Mouse (Mus musculus): ENCODE measurements around the gene Pycard. TPM values are rescaled to one million over a fixed set of nuclear protein-coding genes. Genes with fewer than 3 reads are reported as not detected.

Gene Pycard
- polyA plus RNA-seq, 1 experiment from 2014 or later = 5.9 TPM

GRCm38 (mm10) chr7:128000068-128000950 lies 6.6 kb upstream of the Pycard start:
- Histone ChIP-seq H3K4me2 (no peak overlapping the region), H3K4me1 (peaks cover 6% of the 10 kb centered on the region; the same call in 1 of the 2 replicates), H3K4me3 (replicated peaks) (no peak overlapping the region), H3K27me3 (peaks cover 16% of the 10 kb centered on the region; the same call in 1 of the 2 replicates), H3K9me3 (no peaks in the 10 kb centered on the region), H3K36me3 (replicated peaks) (no peaks in the 10 kb centered on the region), H3K27ac (no peak overlapping the region), H3K9ac (no peak overlapping the region)
- no peak for ATAC-seq (ENCODE audit: low FRiP score)
- WGBS = 78% methylated on average over 1 of the region's 1 CpGs

DNA sequence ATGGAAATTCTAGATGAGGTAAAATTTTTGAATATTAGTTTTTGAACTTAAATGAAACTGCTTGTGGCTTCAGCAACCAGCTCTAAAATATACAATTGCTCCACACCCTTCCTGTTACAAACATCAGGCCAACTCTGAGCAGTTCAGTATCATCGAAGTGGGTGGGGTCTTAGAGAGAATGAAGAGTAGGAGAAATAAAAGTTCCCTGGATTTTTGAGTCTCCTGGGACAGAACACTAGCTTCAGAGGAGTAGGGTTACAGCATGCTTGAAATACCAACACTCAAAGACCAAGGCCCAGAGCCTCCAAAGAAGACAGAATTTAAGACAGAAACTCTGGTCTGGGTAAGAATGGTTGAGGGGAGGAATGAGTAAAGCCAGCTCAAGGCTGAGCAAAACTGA lies 5.8 kb upstream of the Pycard start:
- H3K4me2 ChIP-seq = no peak overlapping the region
- H3K36me3 ChIP-seq (replicated peaks) = no peaks in the 10 kb centered on the region
- H3K27me3 ChIP-seq = peaks cover 7% of the 10 kb centered on the region; the same call in 1 of the 2 replicates
- H3K9ac ChIP-seq = no peak overlapping the region
- H3K27ac ChIP-seq = no peak overlapping the region
- peaks cover under 1% of the 10 kb centered on the region; the same call in 1 of the 2 replicates for H3K4me1 ChIP-seq
- ATAC-seq (ENCODE audit: low FRiP score) = no peak
- H3K4me3 ChIP-seq (replicated peaks) = no peak overlapping the region
- no peaks in the 10 kb centered on the region for H3K9me3 ChIP-seq
- 88% methylated on average over 1 of the region's 1 CpGs for WGBS

DNA sequence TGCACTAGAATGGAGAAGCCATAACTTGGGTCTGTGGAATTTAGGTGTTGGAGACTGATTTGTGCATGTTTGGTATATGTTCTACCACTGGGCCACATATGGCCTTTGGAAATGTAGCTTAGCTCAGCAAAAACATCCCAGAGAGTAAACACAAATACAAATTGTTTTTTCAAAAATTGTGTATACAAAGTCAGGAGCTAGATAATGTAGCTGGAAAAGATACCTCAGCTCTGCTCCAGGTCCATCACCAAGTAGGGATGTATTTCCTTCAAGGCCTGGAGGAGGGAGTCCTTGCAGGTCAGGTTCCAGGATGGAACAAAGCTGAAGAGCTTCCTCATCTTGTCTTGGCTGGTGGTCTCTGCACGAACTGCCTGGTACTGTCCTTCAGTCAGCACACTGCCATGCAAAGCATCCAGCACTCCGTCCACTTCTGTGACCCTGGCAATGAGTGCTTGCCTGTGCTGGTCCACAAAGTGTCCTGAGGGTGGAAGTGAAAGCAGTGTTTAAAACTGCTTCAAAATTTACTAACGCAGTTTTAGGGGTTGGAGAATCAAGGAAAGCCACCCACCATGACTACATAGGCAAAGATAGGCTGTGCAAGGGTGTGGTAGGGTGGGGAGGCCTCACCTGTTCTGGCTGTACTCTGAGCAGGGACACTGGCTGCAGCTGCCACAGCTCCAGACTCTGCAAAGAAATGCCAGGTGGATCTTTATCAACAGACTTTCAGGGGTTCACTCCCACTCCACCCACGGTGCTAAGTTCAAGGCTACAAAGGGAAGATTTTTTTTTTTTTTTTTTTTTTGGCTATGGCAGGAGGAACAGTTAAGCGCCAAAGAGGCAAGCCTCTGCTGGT lies 953 bp downstream of the Pycard start:
- peak; percentile 36; the same call in 1 of the 2 replicates for ATAC-seq (ENCODE audit: low FRiP score)
- WGBS = 48% methylated on average over 5 of the region's 5 CpGs
- H3K9me3 ChIP-seq = no peaks in the 10 kb centered on the region
- 0 out of 2 replicates have a peak, but pooled peaks cover 4% of the 10 kb centered on the region for H3K4me1 ChIP-seq
- no peak overlapping the region for H3K27ac ChIP-seq
- no peaks in the 10 kb centered on the region for H3K27me3 ChIP-seq
- no peak overlapping the region for H3K4me2 ChIP-seq
- H3K36me3 ChIP-seq (replicated peaks) = peaks cover 28% of the 10 kb centered on the region
- H3K4me3 ChIP-seq (replicated peaks) = no peak overlapping the region
- H3K9ac ChIP-seq = no peak overlapping the region

GRCm38 (mm10) chr7:127991643-127992487 lies 1.8 kb downstream of the Pycard start:
- 52% methylated on average over 6 of the region's 6 CpGs for WGBS
- no peaks in the 10 kb centered on the region for H3K9me3 ChIP-seq
- ATAC-seq (ENCODE audit: low FRiP score) = peak; percentile 67
- no peaks in the 10 kb centered on the region for H3K27me3 ChIP-seq
- no peak overlapping the region for H3K4me2 ChIP-seq
- 0 out of 2 replicates have a peak, but pooled peaks cover 4% of the 10 kb centered on the region for H3K4me1 ChIP-seq
- H3K36me3 ChIP-seq (replicated peaks) = peaks cover 37% of the 10 kb centered on the region
- H3K4me3 ChIP-seq (replicated peaks) = no peak overlapping the region
- H3K27ac ChIP-seq = peak overlapping the region; percentile 47; the same call in 1 of the 2 replicates
- H3K9ac ChIP-seq = no peak overlapping the region

DNA sequence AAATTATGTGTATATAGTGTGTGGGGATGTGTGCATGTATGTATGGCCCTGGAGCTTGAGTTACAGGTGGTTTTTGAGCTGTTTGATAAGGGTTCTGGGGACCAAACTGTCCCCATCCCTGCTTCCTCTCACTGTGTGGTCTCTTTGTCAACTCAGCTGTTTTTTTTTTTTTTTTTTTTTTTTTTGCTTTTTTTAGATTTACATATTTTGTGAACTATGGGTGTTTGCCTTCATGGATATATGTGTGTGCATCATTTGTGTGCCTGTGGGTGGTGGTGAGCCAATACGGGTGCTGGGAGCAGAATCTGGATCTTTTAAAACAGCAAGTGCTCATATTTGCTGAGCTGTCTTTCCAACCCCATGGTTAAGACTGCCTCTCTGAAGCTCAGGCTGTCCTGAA lies 4.8 kb downstream of the Pycard start:
- Histone ChIP-seq H3K9me3 (no peaks in the 10 kb centered on the region), H3K27me3 (no peaks in the 10 kb centered on the region), H3K27ac (no peak overlapping the region), H3K4me3 (replicated peaks) (no peak overlapping the region), H3K9ac (no peak overlapping the region), H3K4me1 (0 out of 2 replicates have a peak, but pooled peaks cover 4% of the 10 kb centered on the region), H3K4me2 (no peak overlapping the region), H3K36me3 (replicated peaks) (peaks cover 66% of the 10 kb centered on the region)
- 91% methylated on average over 1 of the region's 1 CpGs for WGBS
- no peak for ATAC-seq (ENCODE audit: low FRiP score)

- no peaks in the 10 kb centered on the region for H3K9me3 ChIP-seq
- no peak overlapping the region for H3K27ac ChIP-seq
- WGBS = 89% methylated on average over 3 of the region's 3 CpGs
- no peak overlapping the region for H3K4me3 ChIP-seq (replicated peaks)
- H3K4me2 ChIP-seq = no peak overlapping the region
- no peaks in the 10 kb centered on the region for H3K27me3 ChIP-seq
- no peaks in the 10 kb centered on the region for H3K4me1 ChIP-seq
- no peak for ATAC-seq (ENCODE audit: low FRiP score)
- H3K9ac ChIP-seq = no peak overlapping the region
- peaks cover 97% of the 10 kb centered on the region for H3K36me3 ChIP-seq (replicated peaks)
These were observed 13.1 kb downstream of the Pycard start for GRCm38 (mm10) chr7:127980606-127981005.

GRCm38 (mm10) chr7:127978856-127979255 lies 14.8 kb downstream of the Pycard start:
- Histone ChIP-seq H3K4me3 (replicated peaks) (no peak overlapping the region), H3K27ac (no peak overlapping the region), H3K27me3 (no peaks in the 10 kb centered on the region), H3K9ac (no peak overlapping the region), H3K36me3 (replicated peaks) (peaks cover 97% of the 10 kb centered on the region), H3K4me2 (no peak overlapping the region), H3K9me3 (no peaks in the 10 kb centered on the region), H3K4me1 (no peaks in the 10 kb centered on the region)
- ATAC-seq (ENCODE audit: low FRiP score) = no peak
- 99% methylated on average over 2 of the region's 2 CpGs for WGBS

GRCm38 (mm10) chr7:127974413-127974930 lies 19.2 kb downstream of the Pycard start:
- no peaks in the 10 kb centered on the region for H3K9me3 ChIP-seq
- ATAC-seq (ENCODE audit: low FRiP score) = no peak

DNA sequence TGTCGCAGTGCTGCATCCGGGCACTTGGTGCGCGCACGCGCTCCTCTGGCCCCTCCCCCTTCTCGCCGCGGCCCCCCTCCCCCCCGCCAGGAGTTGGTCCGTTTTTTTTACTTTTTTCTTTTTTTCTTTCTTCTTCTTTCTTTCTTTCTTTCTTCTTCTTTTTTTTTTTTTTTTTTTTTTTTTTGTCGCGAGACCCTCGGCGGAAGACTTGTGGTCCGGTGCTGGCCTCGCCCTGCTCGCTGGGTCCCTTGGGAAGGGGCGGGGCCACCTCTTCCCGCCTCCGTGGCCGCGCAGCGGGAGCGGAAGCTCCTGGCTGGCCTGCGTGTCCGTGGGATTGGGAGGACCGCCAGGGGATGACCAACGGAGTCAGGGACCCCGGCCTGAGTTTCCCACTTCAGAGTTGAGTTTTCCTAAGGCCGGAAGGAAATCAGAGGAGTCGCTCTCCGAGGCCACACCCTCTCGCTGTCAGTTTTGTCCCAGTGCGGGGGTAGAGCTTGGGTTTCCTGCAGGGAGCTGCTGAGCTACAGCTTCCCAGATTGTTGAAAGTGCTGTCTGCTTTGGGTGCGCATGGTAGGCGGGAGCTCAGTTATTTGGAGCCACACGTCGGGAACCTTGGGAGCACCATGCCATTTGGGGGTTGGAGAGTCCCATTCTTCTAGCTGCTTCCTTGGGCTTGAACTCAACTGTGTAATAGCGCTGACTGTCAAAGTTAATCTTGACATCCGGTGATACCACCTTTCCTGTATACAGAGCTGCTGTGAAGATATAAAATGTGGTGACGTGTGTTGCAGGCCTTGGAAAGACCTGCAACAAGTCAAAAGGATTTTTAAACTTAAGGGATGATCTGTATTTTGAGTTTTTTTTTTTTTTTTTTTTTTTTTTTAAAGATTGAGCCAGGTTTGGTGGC lies 25.5 kb downstream of the Pycard start:
- H3K27me3 ChIP-seq = no peaks in the 10 kb centered on the region
- H3K27ac ChIP-seq = peak overlapping the region; percentile 98
- H3K9ac ChIP-seq = peak overlapping the region; percentile 98
- H3K36me3 ChIP-seq (replicated peaks) = peaks cover 35% of the 10 kb centered on the region
- ATAC-seq (ENCODE audit: low FRiP score) = peak; percentile 47; the same call in 1 of the 2 replicates
- H3K4me1 ChIP-seq = peaks cover 27% of the 10 kb centered on the region
- peak overlapping the region; percentile 80 for H3K4me2 ChIP-seq
- WGBS = under 1% methylated on average over 40 of the region's 42 CpGs
- H3K9me3 ChIP-seq = no peaks in the 10 kb centered on the region
- peak overlapping the region; percentile 97 for H3K4me3 ChIP-seq (replicated peaks)

More at GRCm38 (mm10) chr7:127974413-127974930, 19.2 kb downstream of the Pycard start:
- Histone ChIP-seq H3K4me1 (peaks cover 12% of the 10 kb centered on the region), H3K27ac (no peak overlapping the region), H3K9ac (no peak overlapping the region), H3K27me3 (no peaks in the 10 kb centered on the region), H3K4me2 (no peak overlapping the region), H3K4me3 (replicated peaks) (no peak overlapping the region), H3K36me3 (replicated peaks) (peaks cover 95% of the 10 kb centered on the region)
- WGBS = 87% methylated on average over 2 of the region's 2 CpGs

DNA sequence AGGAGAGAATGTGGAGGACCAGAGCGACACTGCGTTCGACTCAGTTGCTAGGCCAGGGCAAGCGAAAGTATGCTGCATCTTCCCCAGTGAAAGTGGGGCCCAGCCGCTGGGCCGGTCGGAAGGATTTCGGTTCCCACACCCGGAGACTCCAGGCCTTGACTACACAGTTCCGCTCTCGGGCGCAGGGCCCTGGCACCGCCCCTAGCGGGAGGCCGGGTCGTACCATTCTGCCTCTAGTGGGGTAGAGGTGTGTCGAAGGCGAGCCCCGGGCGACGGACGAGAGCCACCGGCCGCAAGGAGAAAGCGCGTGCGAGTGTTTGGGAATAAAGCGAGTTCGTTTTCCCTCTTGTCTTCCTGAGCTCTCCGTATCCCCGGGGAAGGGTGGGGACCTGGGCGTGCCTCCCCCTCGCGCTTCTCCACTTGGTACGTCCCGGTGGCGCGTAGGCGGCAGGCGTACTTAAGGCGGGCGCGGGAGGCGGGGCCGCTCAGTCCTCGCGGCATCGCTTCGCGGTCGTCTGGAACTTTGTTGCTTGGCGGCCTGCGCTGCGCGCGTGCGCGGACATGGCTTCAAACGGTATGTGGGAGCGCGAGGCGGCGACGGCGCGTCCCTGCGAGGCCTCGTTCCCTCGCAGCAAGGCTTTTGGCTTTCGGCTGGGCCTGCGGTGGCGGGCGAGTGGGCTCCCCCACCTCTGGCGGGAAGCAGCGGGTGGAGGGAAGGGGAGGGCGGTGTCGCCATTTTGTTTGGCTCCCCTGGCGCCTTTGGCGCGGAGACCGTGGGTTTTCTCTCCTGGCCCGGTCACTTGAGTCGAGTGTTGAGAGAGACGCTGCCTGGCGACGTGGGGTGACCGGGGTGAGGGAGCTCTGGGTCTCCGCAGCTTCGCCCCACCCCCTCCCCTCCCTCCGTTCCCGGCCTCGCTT lies 26.4 kb downstream of the Pycard start, which contains the start of gene Fus:
Gene Fus, plus strand, starts transcription at position 454 of the 918 bp plus-strand sequence.
- WGBS = under 1% methylated on average over 87 of the region's 92 CpGs
- peaks cover 26% of the 10 kb centered on the region for H3K36me3 ChIP-seq (replicated peaks)

More for the DNA sequence above, 26.4 kb downstream of the Pycard start, which contains the start of gene Fus:
- Histone ChIP-seq H3K4me3 (replicated peaks) (peak within 1 kb of the TSS; percentile 97), H3K4me1 (peaks cover 27% of the 10 kb centered on the region), H3K9me3 (no peaks in the 10 kb centered on the region), H3K4me2 (peak within 1 kb of the TSS; percentile 80), H3K27me3 (no peaks in the 10 kb centered on the region), H3K27ac (peak within 1 kb of the TSS; percentile 98), H3K9ac (peak within 1 kb of the TSS; percentile 98)
- ATAC-seq (ENCODE audit: low FRiP score) = peak; percentile 94

Data from forebrain, embryonic 12.5 days (tissue).